Comparison of ENCODE assay signal across 24 mouse cellular contexts in the genomic region with DNA sequence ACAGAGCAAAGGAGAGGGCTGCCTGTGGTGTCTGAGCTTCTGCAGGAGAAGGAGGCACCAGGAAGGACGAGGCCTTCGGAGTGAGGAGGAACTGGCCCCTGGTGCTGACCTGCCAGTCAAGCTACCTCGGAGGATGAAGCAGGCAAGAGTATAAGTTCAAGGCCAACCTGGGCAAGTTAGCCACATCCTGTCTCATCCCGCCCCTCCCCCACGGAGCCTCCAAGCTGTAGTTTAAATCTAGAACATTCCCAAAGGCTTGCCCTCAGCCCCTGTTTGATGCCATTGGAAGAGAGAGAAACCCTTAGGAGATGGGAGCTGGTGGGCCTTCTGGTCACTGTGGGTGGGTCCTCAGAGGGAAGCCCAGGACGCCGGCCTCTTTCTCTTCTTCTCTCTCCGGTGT. TPM values are rescaled to one million over a fixed set of nuclear protein-coding genes. Genes with fewer than 3 reads are reported as not detected.
DNase-seq lines count a peak whose midpoint lies in the region.
"Had no signal": no experiment of that assay in that cellular context is flagged by ENCODE, and none has a peak within 500 bp of the region (broad histone marks: within the 10 kb centered on the region; RNA-seq: fewer than 3 reads in every experiment).

No protein-coding gene starts in this region.

- peak; percentile 64 for DNase-seq in thymus, postnatal 14 days
- no peak for DNase-seq in thymus, postnatal 0 days (ENCODE audit: low spot score)
- DNase-seq in 416B (ENCODE audit: low read depth), result peak; percentile 17
- DNase-seq in thymus, postnatal 4 days, result peak; percentile 67
- no peak for DNase-seq in urinary bladder, postnatal 10 days (ENCODE audit: low spot score)
- DNase-seq: adrenal gland, adult 8-10 months; adrenal gland, postnatal 14 days; adrenal gland, postnatal 36 days; B cell, adult 2 months; cerebellum, adult 11-12 months; cerebellum, adult 2 months; cerebellum, adult 9-10 months; cerebellum, postnatal 10 days; cerebellum, postnatal 25 days; forebrain, postnatal 0 days had no signal

RNA-seq across cellular contexts. Expression of a gene that starts 31.2 kb away (rescaled TPM):
- polyA plus RNA-seq in thymus, postnatal 0 days (2015; fragmentation: Nextera tagmentation; extraction: Ambion mirVana), result 9.0 and 9.4 TPM in 2 replicates
- polyA plus RNA-seq: G1E had no signal

RNA-seq across cellular contexts. Expression of a gene that starts 43.9 kb away (rescaled TPM):
- polyA plus RNA-seq in thymus, postnatal 0 days (2015; fragmentation: Nextera tagmentation; extraction: Ambion mirVana), result not detected in 2 replicates
- polyA plus RNA-seq: activated CD4-positive, CD25-positive, alpha-beta regulatory T cell, adult 4 months; CD4-positive, CD25-positive, alpha-beta regulatory T cell, adult 4 months; embryonic facial prominence, embryonic 10.5 days; embryonic facial prominence, embryonic 12.5 days; embryonic facial prominence, embryonic 14.5 days; forebrain, embryonic 11.5 days; forebrain, embryonic 13.5 days; forebrain, embryonic 15.5 days; forebrain, postnatal 0 days; G1E had no signal

RNA-seq across cellular contexts. Expression of a gene that starts 55.4 kb away (rescaled TPM):
- 457 and 480 TPM in 2 replicates for polyA plus RNA-seq in thymus, postnatal 0 days (2015; fragmentation: Nextera tagmentation; extraction: Ambion mirVana)

Comparison
In these comparisons a context has a peak if more than half of its experiments do, and no peak if none do; other contexts are left out.
1. DNase-seq: peak in thymus, postnatal 14 days (single experiment), 416B (single experiment) and thymus, postnatal 4 days (single experiment); none in thymus, postnatal 0 days (single experiment) and urinary bladder, postnatal 10 days (single experiment).